24 mouse cellular contexts compared by ENCODE assay signal in genomic region chr16:54080518-54080917, GRCm38 (mm10).
DNase-seq lines count a peak whose midpoint lies in the region; ATAC-seq and TF ChIP-seq lines count a peak whose summit lies in the region.
"Had no signal": no experiment of that assay in that cellular context is flagged by ENCODE, and none has a peak within 500 bp of the region (broad histone marks: within the 10 kb centered on the region; RNA-seq: fewer than 3 reads in every experiment).

No protein-coding gene starts in this region.

- H3K79me2 ChIP-seq in CH12.LX (replicated peaks; ENCODE audit: control insufficient read depth, extremely low read depth, insufficient read depth, poor library complexity, severe bottlenecking) = no peaks in the 10 kb centered on the region

- DNase-seq in 416B (ENCODE audit: low read depth) = peak; percentile 14
- DNase-seq in CH12.LX (ENCODE audit: extremely low read depth) = no peak
- no peak for DNase-seq in ES-E14 (ENCODE audit: low read depth, low spot score)
- no peak for DNase-seq in G1E (ENCODE audit: low spot score)
- no peak for DNase-seq in lung, postnatal 14 days
- no peak for DNase-seq in right cerebral cortex, adult 18-20 months
- no peak for DNase-seq in midbrain, postnatal 0 days (ENCODE audit: low spot score)
- no peak for DNase-seq in thymus, postnatal 4 days
- DNase-seq: adrenal gland, adult 2 months; adrenal gland, adult 8-10 months; adrenal gland, postnatal 10 days; adrenal gland, postnatal 14 days; adrenal gland, postnatal 25 days; adrenal gland, postnatal 36 days; B cell, adult 2 months; cerebellum, adult 11 months; cerebellum, adult 11-12 months; cerebellum, adult 18-20 months; cerebellum, adult 2 months; cerebellum, adult 8-10 months; cerebellum, adult 9-10 months had no signal

- WGBS in midbrain, postnatal 0 days = 76% methylated on average over 2 of the region's 2 CpGs

- H3K27me3 ChIP-seq in CH12.LX (replicated peaks) (no peaks in the 10 kb centered on the region), G1E (ENCODE audit: insufficient read depth, low read length) (no peaks in the 10 kb centered on the region)
- H3K27me3 ChIP-seq in midbrain, postnatal 0 days (ENCODE audit: insufficient read depth, low read length) = no peaks in the 10 kb centered on the region
- H3K27me3 ChIP-seq: Patski had no signal

- H3K4me1 ChIP-seq in CH12.LX (ENCODE audit: control insufficient read depth in 1 of 2, insufficient read depth in 2 of 2) (no peaks in the 10 kb centered on the region), ES-E14 (ENCODE audit: control insufficient read depth in 2 of 2, insufficient read depth in 2 of 2, low read length in 2 of 2, poor library complexity in 1 of 2) (no peaks in the 10 kb centered on the region), G1E (ENCODE audit: insufficient read depth, low read depth, low read length) (no peaks in the 10 kb centered on the region)
- no peaks in the 10 kb centered on the region for H3K4me1 ChIP-seq in midbrain, postnatal 0 days (ENCODE audit: insufficient read depth, low read length)

- in situ Hi-C loops in CH12.LX (cut with MboI; ENCODE audit: low pct_ligation_motif_present, low pct_unique_long_range_greater_than_20kb, low sequenced_read_pairs) = no loop called here
- in situ Hi-C loops in ES-E14 (cut with MboI; ENCODE audit: low sequenced_read_pairs in 2 of 2, unreplicated experiment in 2 of 2) = no loop called here

- H3K4me2 ChIP-seq in CH12.LX (ENCODE audit: insufficient read depth, low read depth, poor library complexity, severe bottlenecking) = no peak overlapping the region
- no peak overlapping the region for H3K4me2 ChIP-seq in midbrain, postnatal 0 days (ENCODE audit: low read depth, low read length, poor library complexity, severe bottlenecking)

- H3K9ac ChIP-seq in CH12.LX (ENCODE audit: insufficient read depth, low read depth) = no peak overlapping the region
- H3K9ac ChIP-seq in ES-E14 (ENCODE audit: insufficient read depth, low read depth, low read length, poor library complexity, severe bottlenecking) = no peak overlapping the region
- H3K9ac ChIP-seq in midbrain, postnatal 0 days (replicated peaks; ENCODE audit: low read length, poor library complexity, severe bottlenecking) = no peak overlapping the region

- TF ChIP-seq CTCF in CH12.LX (conservative IDR thresholded peaks at IDR 0.05 in 1 of 2, IDR thresholded peaks at IDR 0.05 in 1 of 2; ENCODE audit: low read depth in 2 of 2, low read length in 2 of 2) (no peak), G1E (IDR thresholded peaks at IDR 0.05; ENCODE audit: low read depth, low read length) (no peak)
- TF ChIP-seq CTCF in midbrain, postnatal 0 days (IDR thresholded peaks at IDR 0.05) = no peak

- H3K27ac ChIP-seq in CH12.LX (ENCODE audit: insufficient read depth, low read depth) (no peak overlapping the region), ES-E14 (ENCODE audit: insufficient read depth, low read depth, low read length, poor library complexity, severe bottlenecking) (no peak overlapping the region)
- no peak overlapping the region for H3K27ac ChIP-seq in midbrain, postnatal 0 days (ENCODE audit: low read depth, low read length)

- no peak for TF ChIP-seq EP300 in CH12.LX (IDR thresholded peaks at IDR 0.05; ENCODE audit: low read length)

- dilution Hi-C loops in CH12.LX (cut with MboI; ENCODE audit: extremely low pct_ligation_motif_present, extremely low pct_unique_long_range_greater_than_20kb, low sequenced_read_pairs) = no loop called here

- no peaks in the 10 kb centered on the region for H3K36me3 ChIP-seq in CH12.LX (replicated peaks in 1 of 2; ENCODE audit: control insufficient read depth in 1 of 2, insufficient read depth in 1 of 2, low read length in 1 of 2)
- no peaks in the 10 kb centered on the region for H3K36me3 ChIP-seq in ES-E14 (ENCODE audit: control insufficient read depth, insufficient read depth, low read length, poor library complexity, severe bottlenecking)
- H3K36me3 ChIP-seq in G1E (replicated peaks) = no peaks in the 10 kb centered on the region
- H3K36me3 ChIP-seq in midbrain, postnatal 0 days (ENCODE audit: insufficient read depth, low read length) = no peaks in the 10 kb centered on the region

- ATAC-seq in G1E (ENCODE audit: extremely low read depth, insufficient number of reproducible peaks, low FRiP score, poor library complexity, severe bottlenecking) = peak; percentile 54
- ATAC-seq in midbrain, postnatal 0 days (ENCODE audit: low FRiP score) = no peak
- ATAC-seq: activated CD4-positive, CD25-positive, alpha-beta regulatory T cell, adult 4 months; CD4-positive, CD25-positive, alpha-beta regulatory T cell, adult 4 months; Patski had no signal

- no peak for TF ChIP-seq RAD21 in CH12.LX (IDR thresholded peaks at IDR 0.05; ENCODE audit: low read depth, low read length)

- TF ChIP-seq POLR2A in CH12.LX (IDR thresholded peaks at IDR 0.05; ENCODE audit: low read depth, low read length) = no peak

- peaks cover 25% of the 10 kb centered on the region for H3K9me3 ChIP-seq in CH12.LX (replicated peaks; ENCODE audit: low read length)
- H3K9me3 ChIP-seq in ES-E14 (ENCODE audit: control insufficient read depth, insufficient read depth, low read depth, low read length) = no peaks in the 10 kb centered on the region
- no peaks in the 10 kb centered on the region for H3K9me3 ChIP-seq in G1E (replicated peaks)
- H3K9me3 ChIP-seq in midbrain, postnatal 0 days (ENCODE audit: low read length) = no peaks in the 10 kb centered on the region

- no peak overlapping the region for H3K4me3 ChIP-seq in CH12.LX (replicated peaks in 1 of 3; ENCODE audit: low read depth in 2 of 3, low read length in 2 of 3, poor library complexity in 1 of 3)
- H3K4me3 ChIP-seq in ES-E14 (ENCODE audit: insufficient read depth in 1 of 2, low read depth in 1 of 2, low read length in 2 of 2, poor library complexity in 1 of 2, severe bottlenecking in 1 of 2) = no peak overlapping the region
- H3K4me3 ChIP-seq in G1E (ENCODE audit: low read depth, low read length) = no peak overlapping the region
- H3K4me3 ChIP-seq in midbrain, postnatal 0 days (ENCODE audit: low read depth, low read length) = no peak overlapping the region

TF ChIP-seq in CH12.LX, 34 proteins besides CTCF, POLR2A, EP300 and RAD21:
- peak; percentile 63; the same call in 1 of the 2 replicates for TF ChIP-seq MAFK (IDR thresholded peaks at IDR 0.05; ENCODE audit: insufficient replicate concordance, low read length)
- no peak for TF ChIP-seq PAX5 (IDR thresholded peaks at IDR 0.05; ENCODE audit: low read length)

TF ChIP-seq in ES-E14, 5 proteins besides CTCF, POLR2A, EP300 and RAD21:
- no peak for TF ChIP-seq ZNF384 (IDR thresholded peaks at IDR 0.05; ENCODE audit: low read depth, low read length)
- no peak for TF ChIP-seq CHD2 (IDR thresholded peaks at IDR 0.05; ENCODE audit: low read depth, low read length)
- peak; percentile 66; the same call in 1 of the 2 replicates for TF ChIP-seq MAFK (IDR thresholded peaks at IDR 0.05; ENCODE audit: insufficient read depth, low read depth, low read length)
- no peak for TF ChIP-seq ZC3H11A (IDR thresholded peaks at IDR 0.05; ENCODE audit: borderline replicate concordance, low read depth, low read length)
- TF ChIP-seq HCFC1 (IDR thresholded peaks at IDR 0.05; ENCODE audit: borderline replicate concordance, insufficient read depth, low read length) = no peak
